In the genomic region with DNA sequence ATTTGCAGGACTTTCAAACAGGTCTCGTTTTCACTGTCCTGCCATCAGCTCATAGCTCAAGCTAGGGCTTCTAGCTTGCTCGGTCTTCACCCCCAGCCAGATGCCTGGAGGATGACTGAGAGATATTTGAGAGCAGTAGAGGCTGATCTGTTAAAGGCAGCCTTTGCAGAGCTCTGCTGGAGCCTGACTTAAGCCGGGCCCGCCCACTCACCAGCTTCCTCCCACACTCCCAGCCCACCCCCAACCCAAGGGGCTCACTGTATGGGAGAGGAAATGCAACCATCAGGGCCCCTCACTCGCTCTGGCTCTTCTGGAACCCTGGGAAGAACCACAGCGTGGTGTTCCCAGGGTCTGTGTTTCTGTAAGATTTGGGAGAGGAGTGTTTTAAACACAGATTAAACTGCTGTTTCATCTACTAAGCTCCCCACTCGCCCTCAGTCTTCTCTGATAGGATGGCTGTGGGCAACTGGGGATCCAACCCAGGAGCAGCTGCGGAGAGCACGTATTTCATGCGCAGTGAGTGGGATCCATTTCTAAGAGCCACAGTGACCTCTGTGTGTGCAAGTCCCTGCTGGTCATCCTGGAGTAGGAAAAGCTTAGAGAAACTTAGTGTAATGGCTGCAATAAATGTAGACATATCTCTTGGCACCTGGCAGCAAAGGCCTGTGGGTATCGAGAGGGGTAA, we compare ENCODE assay signal across 9 mouse cellular contexts.
DNase-seq lines count a peak whose midpoint lies in the region; ATAC-seq lines count a peak whose summit lies in the region.
"Had no signal": no experiment of that assay in that cellular context is flagged by ENCODE, and none has a peak within 500 bp of the region (broad histone marks: within the 10 kb centered on the region; RNA-seq: fewer than 3 reads in every experiment).

No protein-coding gene starts in this region.

- no peaks in the 10 kb centered on the region for H3K36me3 ChIP-seq in heart, embryonic 13.5 days
- H3K36me3 ChIP-seq in midbrain, embryonic 16.5 days (ENCODE audit: control insufficient read depth, insufficient read depth, low read length): no peaks in the 10 kb centered on the region

- H3K27ac ChIP-seq in heart, embryonic 13.5 days (replicated peaks): peak overlapping the region; percentile 58
- H3K27ac ChIP-seq in midbrain, embryonic 16.5 days (ENCODE audit: low read length): peak overlapping the region; percentile 50

- H3K9ac ChIP-seq in heart, embryonic 13.5 days: peak overlapping the region; percentile 29; the same call in 1 of the 2 replicates
- 0 out of 2 replicates have a peak overlapping the region, but pooled peaks have one; percentile 20 for H3K9ac ChIP-seq in midbrain, embryonic 16.5 days (ENCODE audit: low read depth, low read length)

- no peak for ATAC-seq in heart, embryonic 13.5 days (ENCODE audit: extremely low read depth, insufficient number of reproducible peaks, low FRiP score, low TSS enrichment)
- ATAC-seq in midbrain, embryonic 16.5 days: peak; percentile 59; the same call in 1 of the 2 replicates

- peaks cover 18% of the 10 kb centered on the region for H3K4me1 ChIP-seq in heart, embryonic 13.5 days
- peaks cover 13% of the 10 kb centered on the region; the same call in 1 of the 2 replicates for H3K4me1 ChIP-seq in midbrain, embryonic 16.5 days (ENCODE audit: control insufficient read depth, insufficient read depth, low read length)

- 20% methylated on average over 11 of the region's 11 CpGs for WGBS in heart, embryonic 13.5 days
- 20% methylated on average over 11 of the region's 11 CpGs for WGBS in midbrain, embryonic 16.5 days

- 0 out of 2 replicates have a peak overlapping the region, but pooled peaks have one; percentile 11 for H3K4me3 ChIP-seq in heart, embryonic 13.5 days
- no peak overlapping the region for H3K4me3 ChIP-seq in midbrain, embryonic 16.5 days (ENCODE audit: low read depth, low read length)

- no peaks in the 10 kb centered on the region for H3K27me3 ChIP-seq in heart, embryonic 13.5 days (replicated peaks)
- no peaks in the 10 kb centered on the region for H3K27me3 ChIP-seq in midbrain, embryonic 16.5 days (ENCODE audit: control insufficient read depth, insufficient read depth, low read depth, low read length)
- H3K27me3 ChIP-seq: CH12.LX had no signal

- no peaks in the 10 kb centered on the region for H3K9me3 ChIP-seq in heart, embryonic 13.5 days
- H3K9me3 ChIP-seq in midbrain, embryonic 16.5 days (replicated peaks; ENCODE audit: control insufficient read depth, low read length, poor library complexity, severe bottlenecking): no peaks in the 10 kb centered on the region

- H3K4me2 ChIP-seq in heart, embryonic 13.5 days: peak overlapping the region; percentile 55
- H3K4me2 ChIP-seq in midbrain, embryonic 16.5 days (ENCODE audit: low read length): 0 out of 2 replicates have a peak overlapping the region, but pooled peaks have one; percentile 8

- no peak for DNase-seq in heart, adult 18-20 months
- DNase-seq in ZHBTc4 (ENCODE audit: low read depth, low spot score): peak; percentile 12
- DNase-seq in induced T-regulatory cell, adult 2 months (ENCODE audit: low read depth): peak; percentile 29
- no peak for DNase-seq in right cerebral cortex, postnatal 14 days
- no peak for DNase-seq in right cerebral cortex, postnatal 4 days
- no peak for DNase-seq in left cerebral cortex, adult 8-10 months (ENCODE audit: low spot score in 2 of 2)

Comparison
In these comparisons a context has a peak if more than half of its experiments do, and no peak if none do; other contexts are left out.
1. DNase-seq: peak in ZHBTc4 (single experiment) and induced T-regulatory cell, adult 2 months (single experiment); none in heart, adult 18-20 months (0 of 2), right cerebral cortex, postnatal 14 days (single experiment), right cerebral cortex, postnatal 4 days (single experiment) and left cerebral cortex, adult 8-10 months (0 of 2).